Mouse (Mus musculus): ENCODE data around the gene Tenm4.
A peak's percentile ranks its signal among the peaks of the same experiment; 100 is the strongest.

Tenm4 gene

DNA sequence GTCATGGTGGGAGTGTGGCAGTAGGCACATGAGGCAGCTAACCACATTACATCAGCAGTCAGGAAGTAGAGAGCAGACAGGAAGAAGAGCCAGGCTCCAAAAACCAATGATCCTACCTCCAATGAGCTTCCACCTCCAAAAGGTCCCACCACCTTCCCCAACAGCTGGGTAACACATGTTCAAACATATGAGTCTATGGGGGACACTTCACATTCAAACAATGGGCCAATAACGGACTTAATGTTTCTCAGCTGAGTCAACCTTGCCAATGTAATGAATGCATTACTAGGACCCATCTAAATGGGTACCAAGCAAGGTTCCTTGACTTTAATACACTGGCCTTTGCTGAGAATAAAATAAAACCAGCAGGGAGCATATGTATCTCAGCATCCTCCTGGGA lies 635.5 kb downstream of the Tenm4 start:
- DNase-seq (ENCODE audit: low spot score in 2 of 2): no peak

- DNase-seq (ENCODE audit: low spot score in 2 of 2): no peak
These were observed 636.4 kb downstream of the Tenm4 start for GRCm38 (mm10) chr7:96807281-96808058.

DNA sequence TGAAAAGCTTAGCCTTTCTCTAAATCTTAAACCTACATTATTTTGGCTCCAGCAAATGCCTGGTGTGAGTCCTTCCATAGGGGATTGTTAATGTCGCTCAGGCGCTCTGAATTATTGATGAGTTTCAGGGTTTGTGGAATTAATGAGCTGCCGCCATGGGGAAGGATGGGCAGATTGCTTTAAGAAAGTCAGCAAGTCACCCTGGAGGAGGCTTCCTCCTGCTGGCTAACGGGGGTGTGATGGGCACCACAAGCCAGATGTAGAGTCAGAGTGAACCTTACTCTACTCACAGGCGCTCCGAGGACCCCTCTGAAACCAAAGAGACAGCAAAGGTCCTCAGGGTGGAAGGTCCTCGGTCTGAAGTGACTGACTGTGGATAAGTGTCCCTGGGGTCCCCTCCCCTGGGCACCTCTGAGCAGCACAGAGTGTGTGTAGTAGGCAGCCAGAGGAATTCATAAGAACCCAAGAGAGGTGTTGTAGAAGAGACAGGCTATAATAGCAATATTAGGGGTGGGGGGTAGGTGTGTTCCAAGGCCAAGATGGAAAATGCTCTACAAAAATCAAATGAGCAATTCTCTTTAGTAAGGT lies 637.1 kb downstream of the Tenm4 start:
- no peak for DNase-seq (ENCODE audit: low spot score in 2 of 2)

DNA sequence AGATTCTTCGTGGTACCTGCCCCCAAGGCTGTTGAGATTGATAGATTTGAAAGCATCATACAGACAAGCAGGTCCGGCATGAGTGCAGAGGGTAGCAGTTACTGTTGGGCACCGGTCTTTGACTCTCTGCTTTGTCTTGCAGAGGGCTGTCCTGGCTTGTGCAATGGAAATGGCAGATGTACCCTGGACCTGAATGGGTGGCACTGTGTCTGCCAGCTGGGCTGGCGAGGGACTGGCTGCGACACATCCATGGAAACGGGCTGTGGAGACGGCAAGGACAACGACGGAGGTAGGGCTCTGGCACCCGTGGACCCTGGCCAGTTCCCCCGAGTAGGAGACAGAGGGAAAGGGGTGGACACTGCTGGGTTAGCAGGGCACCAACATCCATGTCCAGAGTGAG lies 640.6 kb downstream of the Tenm4 start:
- no peak for DNase-seq (ENCODE audit: low spot score in 2 of 2)

DNA sequence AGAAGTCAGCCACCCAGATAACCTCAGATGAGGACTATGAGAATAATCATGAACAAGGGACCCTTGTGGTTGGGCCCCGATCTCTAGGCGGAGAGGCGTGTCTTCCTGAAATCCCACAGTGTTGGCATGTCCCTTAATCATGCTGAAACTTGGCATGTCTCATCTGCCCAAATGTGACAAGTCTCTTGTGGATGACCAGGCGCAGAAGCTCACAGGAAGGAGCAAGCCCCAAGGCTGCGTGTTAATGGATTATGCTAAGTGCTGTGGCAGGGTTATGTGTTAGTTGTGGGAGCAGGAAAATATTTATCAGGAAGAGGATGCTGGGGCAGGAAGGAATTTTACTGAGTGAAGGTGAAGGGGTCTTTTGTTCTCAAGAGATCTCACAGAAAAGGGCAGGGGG lies 642.0 kb downstream of the Tenm4 start:
- DNase-seq (ENCODE audit: low spot score in 2 of 2): no peak

DNA sequence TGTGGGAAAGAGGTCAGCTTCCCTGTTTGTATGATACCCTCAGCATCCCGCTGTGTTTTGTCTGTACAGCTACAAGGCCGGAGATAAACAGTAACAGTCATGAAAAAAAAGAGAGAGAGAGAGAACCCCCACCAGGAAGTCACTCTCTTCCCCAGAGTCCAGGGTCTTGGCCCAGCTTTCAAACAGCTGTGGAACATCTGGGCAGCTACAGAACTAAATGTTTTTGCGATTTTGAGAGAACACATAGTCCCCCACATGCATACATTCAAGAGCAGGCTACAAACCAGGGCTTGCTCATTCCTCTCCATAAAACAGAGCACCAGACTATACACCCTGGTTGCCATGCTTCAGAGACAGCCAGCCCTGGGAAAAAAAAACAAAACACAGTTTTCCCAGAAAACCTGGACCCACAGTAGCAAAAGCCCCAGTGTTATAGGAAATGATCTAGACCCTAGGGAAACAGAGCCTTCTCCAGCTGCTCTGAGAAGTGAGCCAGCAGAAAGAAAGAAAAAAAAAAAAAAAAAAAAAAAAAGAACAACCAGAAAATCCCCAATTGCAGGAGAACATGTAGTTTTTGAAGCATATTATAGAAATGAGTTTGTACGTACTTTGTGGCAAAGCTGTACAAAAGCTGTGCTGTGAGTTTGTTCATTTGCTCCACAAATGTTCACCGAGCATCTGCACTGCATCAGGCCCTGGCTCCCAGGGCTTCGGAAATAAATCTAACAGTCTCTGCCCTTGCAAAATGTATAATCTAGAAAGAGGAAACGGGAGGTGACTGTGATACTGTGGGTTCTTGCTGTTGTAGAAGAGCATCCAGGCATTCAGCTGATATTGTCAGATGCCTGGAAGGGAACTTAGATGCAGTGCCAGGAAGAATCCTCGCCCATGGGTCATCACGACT lies 642.7 kb downstream of the Tenm4 start:
- no peak for DNase-seq (ENCODE audit: low spot score in 2 of 2)

GRCm38 (mm10) chr7:96814581-96814980 lies 643.5 kb downstream of the Tenm4 start:
- no peak for DNase-seq (ENCODE audit: low spot score in 2 of 2)

DNA sequence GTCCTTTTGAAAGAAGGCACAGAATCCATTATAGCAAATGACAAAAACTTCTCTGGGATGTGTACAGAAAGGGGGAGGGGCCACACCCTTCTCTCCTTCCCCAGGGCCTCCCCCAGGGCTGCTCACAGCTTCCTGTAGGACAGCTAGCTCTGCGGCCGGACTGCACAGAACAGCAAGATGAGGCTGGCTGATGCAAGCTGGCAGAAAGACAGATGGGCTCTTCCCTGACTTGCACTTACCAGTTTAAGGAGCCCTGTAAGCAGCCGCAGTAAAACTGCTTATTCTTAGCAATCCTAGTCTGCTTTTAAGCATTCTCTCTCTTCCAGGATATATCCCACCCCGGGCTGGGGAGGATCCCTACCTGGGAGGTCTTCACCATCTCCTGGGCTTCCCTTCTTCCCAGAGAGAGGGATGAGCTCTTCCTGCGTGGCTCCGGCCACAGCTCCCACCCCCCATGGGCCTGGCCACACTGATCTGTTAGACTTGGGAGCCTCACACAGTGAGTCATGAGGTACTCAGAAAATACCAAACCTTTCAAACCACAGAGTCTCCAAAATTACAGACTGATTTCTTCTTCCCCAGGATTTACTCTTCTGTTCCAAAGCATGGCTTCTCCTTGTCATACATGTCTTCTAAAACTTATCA lies 646.1 kb downstream of the Tenm4 start:
- DNase-seq (ENCODE audit: low spot score in 2 of 2): peak in 1 of 2 experiments; percentile 41

DNA sequence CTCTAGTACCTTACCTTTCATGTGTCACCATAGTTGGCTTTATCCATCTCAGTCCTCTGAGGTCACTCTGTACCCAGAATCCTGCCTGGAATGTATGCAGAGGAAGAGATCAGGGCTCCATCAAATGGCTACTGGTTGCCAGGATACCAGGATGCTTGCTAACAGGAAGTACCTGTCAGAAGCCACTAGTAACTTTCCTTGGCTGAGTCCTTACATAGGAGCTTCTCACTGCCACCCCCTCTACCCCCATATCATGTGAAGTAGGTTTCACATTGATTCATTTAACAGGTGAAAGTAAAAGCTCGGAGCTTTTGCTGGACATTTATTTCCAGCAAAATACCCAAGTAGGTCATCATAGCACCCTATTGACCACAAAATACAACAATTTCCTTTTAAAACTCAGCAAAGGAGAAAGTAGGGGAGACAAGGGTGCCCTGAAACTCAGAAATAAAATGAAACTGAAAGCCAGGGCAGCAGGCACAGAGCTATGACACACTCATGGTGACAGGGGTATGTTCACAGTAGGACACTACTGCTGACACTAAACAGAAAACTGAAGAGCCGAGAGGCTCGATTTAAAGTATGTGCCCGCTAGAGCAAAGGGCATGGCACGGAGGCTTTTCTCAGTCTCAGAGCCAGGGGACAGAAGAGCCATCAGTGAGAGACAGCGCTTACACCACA lies 647.3 kb downstream of the Tenm4 start:
- no peak for DNase-seq (ENCODE audit: low spot score in 2 of 2)

DNA sequence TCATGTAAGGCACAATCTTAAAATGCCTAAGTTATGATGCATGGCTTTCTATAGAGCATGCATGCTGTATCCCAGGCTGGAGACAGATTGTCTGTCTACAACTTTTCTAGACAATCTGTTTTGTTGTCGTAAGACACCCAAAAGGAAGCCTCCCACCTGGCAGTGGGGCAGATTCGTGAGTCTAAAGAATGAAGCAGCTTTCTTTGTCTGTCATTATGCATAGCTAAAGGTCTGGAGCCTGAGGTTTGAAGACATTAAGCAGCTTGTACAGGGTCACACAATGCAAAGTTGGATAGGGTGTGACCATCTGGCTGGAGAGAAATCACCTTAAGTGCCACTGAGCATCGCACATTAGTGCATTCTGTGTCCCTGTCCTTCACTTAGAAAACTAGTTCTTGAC lies 648.5 kb downstream of the Tenm4 start:
- DNase-seq (ENCODE audit: low spot score in 2 of 2): peak; percentile 47 to 56

DNA sequence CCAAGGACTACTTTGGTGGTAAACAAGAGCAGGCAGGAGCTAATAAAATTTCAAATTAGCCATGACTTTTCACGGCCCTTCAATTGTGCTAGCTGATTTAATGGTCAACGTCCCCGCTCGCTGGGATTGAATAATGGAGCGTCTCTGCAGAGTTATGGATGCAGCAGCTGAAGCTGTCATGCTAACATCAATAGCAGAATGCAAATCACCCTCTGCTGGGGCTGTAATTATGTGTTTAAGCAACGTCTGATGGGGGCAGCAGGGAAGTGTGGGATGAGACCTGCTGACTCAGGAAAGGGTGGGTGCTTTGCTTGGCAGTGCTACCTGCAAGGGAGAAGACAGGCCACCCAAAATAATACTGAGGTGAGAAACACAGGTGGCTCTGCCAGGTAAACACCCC lies 649.3 kb downstream of the Tenm4 start:
- no peak for DNase-seq (ENCODE audit: low spot score in 2 of 2)

- DNase-seq (ENCODE audit: low spot score in 2 of 2): no peak
These were observed 655.1 kb downstream of the Tenm4 start for GRCm38 (mm10) chr7:96826101-96826500.

GRCm38 (mm10) chr7:96826672-96827071 lies 655.6 kb downstream of the Tenm4 start:
- no peak for DNase-seq (ENCODE audit: low spot score in 2 of 2)

- no peak for DNase-seq (ENCODE audit: low spot score in 2 of 2)
These were observed 661.5 kb downstream of the Tenm4 start for GRCm38 (mm10) chr7:96832551-96832950.

- DNase-seq (ENCODE audit: low spot score in 2 of 2): no peak
These were observed 662.0 kb downstream of the Tenm4 start for GRCm38 (mm10) chr7:96833012-96833411.

- peak in 1 of 2 experiments; percentile 37 for DNase-seq (ENCODE audit: low spot score in 2 of 2)
These were observed 663.7 kb downstream of the Tenm4 start for GRCm38 (mm10) chr7:96834681-96835289.

DNA sequence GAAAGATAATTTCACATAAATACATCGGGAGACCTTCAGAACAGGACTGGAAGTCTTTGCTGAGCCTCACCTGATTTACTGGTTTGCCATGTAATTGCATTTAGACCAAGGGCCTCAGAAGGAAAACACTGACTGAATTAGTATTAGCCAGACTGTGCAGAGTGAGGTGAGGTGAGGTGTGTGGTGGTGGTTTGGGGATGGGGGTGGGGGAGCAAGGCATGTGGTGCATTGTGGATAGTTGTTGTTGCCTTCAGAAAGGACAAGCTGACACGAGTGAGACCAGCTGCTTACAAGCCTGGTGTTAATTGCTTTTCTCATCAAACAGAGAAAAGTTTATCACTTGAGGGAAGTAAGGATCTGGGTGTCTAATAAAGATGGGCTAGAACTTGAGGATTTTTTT lies 664.3 kb downstream of the Tenm4 start:
- no peak for DNase-seq (ENCODE audit: low spot score in 2 of 2)

DNA sequence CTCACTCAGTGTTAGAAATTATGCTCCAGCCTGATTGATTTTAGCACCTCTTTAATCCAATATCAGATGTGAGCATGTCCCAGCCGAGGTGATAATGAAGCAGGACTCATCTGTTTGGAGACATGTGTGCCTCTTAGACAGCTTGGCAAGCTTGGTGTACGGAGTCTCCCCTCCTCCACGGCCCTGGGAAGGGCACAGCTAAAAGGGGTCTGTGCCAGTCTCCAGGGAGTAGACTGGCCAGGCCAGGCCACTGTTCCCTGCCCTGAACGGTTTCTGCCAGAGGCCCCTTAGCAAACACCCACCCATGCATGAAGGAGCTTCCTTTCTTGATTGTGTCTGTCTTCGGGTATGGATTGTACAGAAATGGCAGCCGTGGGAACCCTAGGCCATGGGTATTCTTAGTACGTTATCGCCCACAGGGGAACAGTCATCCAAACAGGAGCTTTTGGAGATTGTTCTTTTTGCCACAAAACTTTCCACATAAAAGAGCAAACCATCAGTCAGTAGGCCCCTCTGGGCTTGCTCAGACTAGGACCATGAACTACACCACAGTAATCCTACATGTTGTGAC lies 667.3 kb downstream of the Tenm4 start:
- peak; percentile 43 to 65 for DNase-seq (ENCODE audit: low spot score in 2 of 2)

GRCm38 (mm10) chr7:96838926-96839325 lies 667.9 kb downstream of the Tenm4 start:
- DNase-seq (ENCODE audit: low spot score in 2 of 2): peak; percentile 52 to 58

DNA sequence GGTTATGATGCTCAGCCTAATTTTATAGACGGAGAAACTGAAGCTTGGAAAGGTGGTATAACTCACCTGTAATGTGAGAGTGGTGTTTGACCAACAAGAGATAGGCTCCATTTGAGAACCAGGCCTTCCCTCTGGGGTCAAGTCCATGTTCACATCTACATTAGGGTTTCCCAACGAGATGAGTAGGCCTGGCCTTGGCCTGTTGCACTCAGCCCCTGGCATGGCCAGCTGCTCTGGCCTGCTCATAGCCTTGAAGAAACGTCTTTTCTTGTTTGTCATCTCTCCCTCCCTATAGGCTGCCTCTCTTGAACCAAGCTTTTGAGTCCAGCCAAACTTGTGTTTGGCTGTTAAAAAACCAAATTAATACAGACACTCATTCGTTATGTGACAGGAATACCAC lies 668.5 kb downstream of the Tenm4 start:
- no peak for DNase-seq (ENCODE audit: low spot score in 2 of 2)

Data from right cerebral cortex, adult 2 months (tissue).